Mouse (Mus musculus): ENCODE results near the gene Sh3bgrl3. TPM values are rescaled to one million over a fixed set of nuclear protein-coding genes. Genes with fewer than 3 reads are reported as not detected.
"Not testable (repeated sequence)": the region's sequence is repeated elsewhere in the genome, so short reads cannot be mapped to it uniquely, and the experiment has no call there.

Sh3bgrl3 gene
- 188 and 243 TPM in 2 replicates for polyA plus RNA-seq (2016; fragmentation: Nextera tagmentation; extraction: Ambion mirVana)

GRCm38 (mm10) chr4:134128221-134128982 is at the start of gene Sh3bgrl3:
Sh3bgrl3 (minus strand) TSS chr4:134128789.
- Histone ChIP-seq H3K36me3 (peaks cover 29% of the 10 kb centered on the region), H3K4me1 (peaks cover 64% of the 10 kb centered on the region), H3K27ac (peak within 1 kb of the TSS; percentile 89), H3K9me3 (no peaks in the 10 kb centered on the region), H3K27me3 (ENCODE audit: insufficient read depth, poor library complexity, severe bottlenecking) (no peaks in the 10 kb centered on the region), H3K4me3 (peak within 1 kb of the TSS; percentile 75)
- WGBS = under 1% methylated on average over 50 of the region's 50 CpGs
- peak; percentile 95 for DNase-seq (ENCODE audit: low spot score)

- Histone ChIP-seq H3K4me1 (no peaks in the 10 kb centered on the region), H3K36me3 (peaks cover 24% of the 10 kb centered on the region; the same call in 1 of the 2 replicates), H3K4me3 (no peak overlapping the region), H3K27ac (no peak overlapping the region), H3K9me3 (no peaks in the 10 kb centered on the region), H3K27me3 (ENCODE audit: insufficient read depth, poor library complexity, severe bottlenecking) (no peaks in the 10 kb centered on the region)
- DNase-seq (ENCODE audit: low spot score) = no peak
- 73% methylated on average over 3 of the region's 3 CpGs for WGBS
Observed at GRCm38 (mm10) chr4:134172391-134172790, 43.8 kb upstream of the Sh3bgrl3 start.

- peaks cover 17% of the 10 kb centered on the region for H3K4me1 ChIP-seq
- H3K27ac ChIP-seq = no peak overlapping the region
- no peaks in the 10 kb centered on the region for H3K9me3 ChIP-seq
- no peak for DNase-seq (ENCODE audit: low spot score)
- WGBS = 93% methylated on average over 3 of the region's 3 CpGs
- H3K27me3 ChIP-seq (ENCODE audit: insufficient read depth, poor library complexity, severe bottlenecking) = no peaks in the 10 kb centered on the region
- H3K36me3 ChIP-seq = peaks cover 22% of the 10 kb centered on the region; the same call in 1 of the 2 replicates
- no peak overlapping the region for H3K4me3 ChIP-seq
Observed at GRCm38 (mm10) chr4:134166906-134167305, 38.3 kb upstream of the Sh3bgrl3 start.

- H3K36me3 ChIP-seq = peaks cover 20% of the 10 kb centered on the region; the same call in 1 of the 2 replicates
- DNase-seq (ENCODE audit: low spot score) = no peak
Observed at GRCm38 (mm10) chr4:134165548-134166465, 37.2 kb upstream of the Sh3bgrl3 start.

GRCm38 (mm10) chr4:134165024-134165423 is 36.4 kb upstream of the Sh3bgrl3 start:
- peaks cover 20% of the 10 kb centered on the region; the same call in 1 of the 2 replicates for H3K36me3 ChIP-seq
- no peak overlapping the region for H3K4me3 ChIP-seq
- no peaks in the 10 kb centered on the region for H3K9me3 ChIP-seq
- H3K27me3 ChIP-seq (ENCODE audit: insufficient read depth, poor library complexity, severe bottlenecking) = no peaks in the 10 kb centered on the region
- peaks cover 17% of the 10 kb centered on the region for H3K4me1 ChIP-seq
- 30% methylated on average over 6 of the region's 6 CpGs for WGBS
- no peak overlapping the region for H3K27ac ChIP-seq
- DNase-seq (ENCODE audit: low spot score) = no peak

More at GRCm38 (mm10) chr4:134165548-134166465, 37.2 kb upstream of the Sh3bgrl3 start:
- peaks cover 17% of the 10 kb centered on the region for H3K4me1 ChIP-seq
- H3K4me3 ChIP-seq = no peak overlapping the region
- no peak overlapping the region for H3K27ac ChIP-seq
- H3K27me3 ChIP-seq (ENCODE audit: insufficient read depth, poor library complexity, severe bottlenecking) = no peaks in the 10 kb centered on the region
- 73% methylated on average over 3 of the region's 3 CpGs for WGBS
- H3K9me3 ChIP-seq = no peaks in the 10 kb centered on the region

GRCm38 (mm10) chr4:134164591-134164990 is 36.0 kb upstream of the Sh3bgrl3 start:
- Histone ChIP-seq H3K4me3 (no peak overlapping the region), H3K4me1 (peaks cover 17% of the 10 kb centered on the region), H3K27ac (no peak overlapping the region), H3K36me3 (peaks cover 20% of the 10 kb centered on the region; the same call in 1 of the 2 replicates), H3K27me3 (ENCODE audit: insufficient read depth, poor library complexity, severe bottlenecking) (no peaks in the 10 kb centered on the region), H3K9me3 (no peaks in the 10 kb centered on the region)
- no peak for DNase-seq (ENCODE audit: low spot score)
- WGBS = 81% methylated on average over 5 of the region's 6 CpGs

GRCm38 (mm10) chr4:134160071-134160470 is 31.5 kb upstream of the Sh3bgrl3 start:
- not testable (repeated sequence) for H3K9me3 ChIP-seq; H3K36me3 ChIP-seq; DNase-seq (ENCODE audit: low spot score); H3K27me3 ChIP-seq (ENCODE audit: insufficient read depth, poor library complexity, severe bottlenecking); H3K27ac ChIP-seq
- peak overlapping the region; percentile 58 for H3K4me3 ChIP-seq
- WGBS = 1% methylated on average over 30 of the region's 30 CpGs
- peaks cover 33% of the 10 kb centered on the region for H3K4me1 ChIP-seq

- Histone ChIP-seq H3K4me1 (peaks cover 27% of the 10 kb centered on the region), H3K27me3 (ENCODE audit: insufficient read depth, poor library complexity, severe bottlenecking) (no peaks in the 10 kb centered on the region), H3K4me3 (no peak overlapping the region), H3K9me3 (no peaks in the 10 kb centered on the region), H3K36me3 (peaks cover 20% of the 10 kb centered on the region), H3K27ac (no peak overlapping the region)
- 84% methylated on average over 6 of the region's 6 CpGs for WGBS
- DNase-seq (ENCODE audit: low spot score) = no peak
Observed at GRCm38 (mm10) chr4:134158774-134159173, 30.2 kb upstream of the Sh3bgrl3 start.

- peak overlapping the region; percentile 74; the same call in 1 of the 2 replicates for H3K27ac ChIP-seq
- no peaks in the 10 kb centered on the region for H3K27me3 ChIP-seq (ENCODE audit: insufficient read depth, poor library complexity, severe bottlenecking)
- DNase-seq (ENCODE audit: low spot score) = no peak
- whole genome bisulfite sequencing = 65% methylated on average over 2 of the region's 2 CpGs
- no peak overlapping the region for H3K4me3 ChIP-seq
- peaks cover 27% of the 10 kb centered on the region for H3K4me1 ChIP-seq
- H3K9me3 ChIP-seq = no peaks in the 10 kb centered on the region
- H3K36me3 ChIP-seq = peaks cover 31% of the 10 kb centered on the region
Observed at GRCm38 (mm10) chr4:134157558-134157957, 29.0 kb upstream of the Sh3bgrl3 start.

- Histone ChIP-seq H3K36me3 (peaks cover 40% of the 10 kb centered on the region), H3K9me3 (no peaks in the 10 kb centered on the region), H3K27me3 (ENCODE audit: insufficient read depth, poor library complexity, severe bottlenecking) (no peaks in the 10 kb centered on the region), H3K4me1 (peaks cover 27% of the 10 kb centered on the region), H3K4me3 (no peak overlapping the region), H3K27ac (peak overlapping the region; percentile 74; the same call in 1 of the 2 replicates)
- peak; percentile 87 for DNase-seq (ENCODE audit: low spot score)
- whole genome bisulfite sequencing = 34% methylated on average over 8 of the region's 8 CpGs
Observed at GRCm38 (mm10) chr4:134156744-134157143, 28.2 kb upstream of the Sh3bgrl3 start.

GRCm38 (mm10) chr4:134155961-134156465 is 27.4 kb upstream of the Sh3bgrl3 start:
- H3K27me3 ChIP-seq (ENCODE audit: insufficient read depth, poor library complexity, severe bottlenecking) = no peaks in the 10 kb centered on the region
- peaks cover 47% of the 10 kb centered on the region for H3K36me3 ChIP-seq
- H3K4me1 ChIP-seq = peaks cover 27% of the 10 kb centered on the region
- 80% methylated on average over 10 of the region's 10 CpGs for WGBS
- H3K9me3 ChIP-seq = no peaks in the 10 kb centered on the region
- no peak overlapping the region for H3K4me3 ChIP-seq
- peak overlapping the region; percentile 74 for H3K27ac ChIP-seq
- DNase-seq (ENCODE audit: low spot score) = no peak

- 90% methylated on average over 6 of the region's 6 CpGs for WGBS
- no peak overlapping the region for H3K4me3 ChIP-seq
- peaks cover 50% of the 10 kb centered on the region for H3K36me3 ChIP-seq
- peaks cover 27% of the 10 kb centered on the region for H3K4me1 ChIP-seq
- no peaks in the 10 kb centered on the region for H3K27me3 ChIP-seq (ENCODE audit: insufficient read depth, poor library complexity, severe bottlenecking)
- H3K27ac ChIP-seq = no peak overlapping the region
- H3K9me3 ChIP-seq = no peaks in the 10 kb centered on the region
- no peak for DNase-seq (ENCODE audit: low spot score)
Observed at GRCm38 (mm10) chr4:134155531-134155930, 26.9 kb upstream of the Sh3bgrl3 start.

Data from heart, embryonic 10.5 days (tissue).